Mouse (Mus musculus) small intestine, adult 2 months (tissue): ENCODE results near the gene Arhgef15.

ENCODE experiments used
- CTCF ChIP-seq: fragments of 200-500 bp; IDR thresholded peaks from 2 replicates; pipeline ENCODE4 v1.5.1; 2012; ENCODE audit warnings: low read depth, mild to moderate bottlenecking, control low read depth, inconsistent platforms, low read length, moderate library complexity, mixed read lengths; ENCODE audit not compliant: insufficient replicate concordance, insufficient read length; ENCODE audit errors: extremely low read depth
- POLR2A ChIP-seq: fragments of 200-500 bp; IDR thresholded peaks from 2 replicates; pipeline ENCODE4 v1.6.1; 2012; ENCODE audit warnings: low read depth, mild to moderate bottlenecking, control low read depth, inconsistent platforms, low read length, moderate library complexity

DNA sequence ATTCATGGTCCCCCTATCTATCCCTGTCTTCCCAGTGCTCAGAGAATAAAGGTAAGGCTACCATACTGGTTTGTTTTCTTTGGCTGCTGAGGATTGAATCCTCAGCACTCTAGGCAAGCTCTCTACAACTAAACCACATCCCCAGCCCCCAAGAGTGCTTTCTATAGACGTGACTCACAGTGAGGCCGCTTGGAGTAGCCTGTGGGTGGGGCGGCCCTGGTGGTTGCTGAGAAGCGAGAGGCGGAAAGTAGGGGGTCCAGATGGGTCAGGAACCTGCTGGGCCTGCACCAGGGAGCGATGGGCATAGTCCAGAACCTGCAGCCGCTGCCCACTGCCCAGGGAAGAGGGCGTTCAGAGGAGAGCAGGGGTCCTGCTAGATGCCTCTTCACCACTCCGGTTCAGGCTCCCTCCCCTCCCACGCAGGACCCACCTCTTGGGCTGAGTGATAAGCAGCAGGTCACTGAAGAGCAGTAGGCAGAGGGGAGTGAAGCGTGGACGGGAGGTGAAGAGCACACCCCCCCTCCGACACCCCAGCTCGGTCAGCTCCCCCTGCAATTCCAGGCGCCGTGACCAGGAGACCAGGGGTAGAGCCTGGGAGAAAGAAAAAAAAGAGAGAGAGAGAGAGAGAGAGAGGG lies 10.4 kb downstream of the Arhgef15 start:
- TF ChIP-seq POLR2A: no peak
- no peak for TF ChIP-seq CTCF
